Mouse (Mus musculus) left cerebral cortex, adult 9 months (tissue): Measurements from ENCODE around the gene Lbh.

Source experiments
- DNase-seq, 2 experiments: peaks; one replicate each; pipeline ENCODE4 v3.0.0; 2022; ENCODE audit warnings: low spot score in 2 of 2

Gene Lbh

GRCm38 (mm10) chr17:72911283-72911682 is 6.8 kb upstream of the Lbh start:
- DNase-seq, result no peak

GRCm38 (mm10) chr17:72911751-72912150 is 6.4 kb upstream of the Lbh start:
- DNase-seq, result no peak

DNA sequence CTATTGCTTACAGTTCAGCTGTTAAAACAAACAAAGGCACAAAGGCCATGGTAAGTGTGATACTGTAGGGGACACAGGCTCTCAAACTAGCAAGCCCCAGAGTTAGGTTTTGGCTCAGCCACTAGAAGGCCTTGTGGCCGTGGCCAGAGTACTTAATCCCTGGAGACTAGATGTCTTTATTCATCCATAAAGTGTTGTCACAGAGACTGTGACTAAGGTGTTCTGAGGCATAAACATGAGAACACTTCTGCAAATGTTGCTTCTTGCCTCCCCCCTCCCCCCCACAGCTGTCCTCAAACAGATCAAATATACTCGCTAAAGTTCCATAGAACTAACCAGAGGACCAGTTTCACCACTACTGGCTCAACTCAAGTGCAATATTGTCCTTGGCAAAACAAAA is 4.0 kb upstream of the Lbh start:
- no peak for DNase-seq

GRCm38 (mm10) chr17:72917241-72918030 is 669 bp upstream of the Lbh start:
- peak in 1 of 2 experiments; percentile 65 for DNase-seq

GRCm38 (mm10) chr17:72918571-72919541 is 751 bp downstream of the Lbh start:
- peak in 1 of 2 experiments; percentile 25 for DNase-seq

GRCm38 (mm10) chr17:72919641-72920040 is 1.5 kb downstream of the Lbh start:
- DNase-seq, result no peak

DNA sequence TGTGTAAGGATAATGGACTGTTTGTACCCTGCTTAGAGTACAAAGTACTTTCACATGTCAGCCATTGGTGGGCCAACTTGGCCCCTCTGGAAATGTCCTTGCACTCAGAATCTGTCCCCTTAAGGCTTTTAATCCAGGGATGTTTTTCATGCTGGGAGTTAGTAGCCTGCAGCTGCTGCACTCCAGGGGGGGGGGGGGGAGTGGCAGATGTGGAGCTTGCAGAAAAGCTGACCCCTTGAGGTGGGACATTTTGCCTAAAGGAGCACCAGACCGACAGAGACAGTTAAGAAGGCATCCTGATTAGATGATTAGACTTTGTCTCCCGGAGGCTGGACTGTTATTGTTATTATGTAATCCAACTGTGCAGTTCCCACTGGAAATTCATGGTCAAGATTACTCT is 2.3 kb downstream of the Lbh start:
- no peak for DNase-seq

GRCm38 (mm10) chr17:72920971-72921370 is 2.9 kb downstream of the Lbh start:
- no peak for DNase-seq

- DNase-seq, result no peak
These were observed 4.1 kb downstream of the Lbh start for GRCm38 (mm10) chr17:72922206-72922605.

GRCm38 (mm10) chr17:72923283-72923682 is 5.2 kb downstream of the Lbh start:
- no peak for DNase-seq

- peak; percentile 55 to 80 for DNase-seq
These were observed 6.2 kb downstream of the Lbh start for GRCm38 (mm10) chr17:72924295-72924694.

DNA sequence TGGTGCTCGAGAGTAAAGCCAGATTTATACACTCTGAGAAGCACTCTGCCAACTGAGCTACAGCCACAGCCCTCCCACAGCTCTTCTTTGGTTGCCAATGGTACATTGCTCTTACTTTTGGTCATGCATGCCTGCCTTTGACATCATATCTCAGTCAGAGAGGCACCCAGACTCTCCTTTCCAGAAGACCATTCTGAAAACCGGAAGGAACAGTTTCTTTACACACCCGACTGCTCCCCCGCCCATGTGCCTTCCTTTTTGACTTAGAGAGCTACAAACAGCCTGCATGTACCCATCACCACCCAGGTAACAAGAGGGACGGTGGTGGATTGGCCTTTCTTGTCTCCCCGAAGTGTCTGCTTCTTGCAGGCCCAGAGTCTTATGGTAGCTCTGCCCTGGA is 7.0 kb downstream of the Lbh start:
- no peak for DNase-seq

GRCm38 (mm10) chr17:72925804-72926617 is 7.9 kb downstream of the Lbh start:
- peak; percentile 73 to 77 for DNase-seq

DNA sequence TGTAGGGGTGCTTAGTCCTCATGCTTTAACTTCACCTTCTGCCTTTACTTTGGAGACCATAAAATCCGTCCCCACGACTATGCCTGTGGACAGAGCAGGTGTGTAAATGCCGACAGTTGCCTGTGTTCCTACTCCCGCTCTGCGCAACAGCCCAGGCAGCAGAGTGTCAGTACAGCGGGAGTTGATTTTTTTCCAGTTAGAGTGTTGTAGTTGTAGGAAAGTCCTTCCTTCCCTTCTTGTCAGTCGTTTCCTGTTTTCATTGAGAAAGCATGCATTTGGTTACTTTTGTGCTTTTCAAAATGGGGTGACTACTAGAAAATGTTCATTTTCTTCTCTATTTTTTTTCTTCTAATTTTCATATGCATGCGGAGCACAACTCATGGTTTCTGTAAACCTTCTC is 8.9 kb downstream of the Lbh start:
- DNase-seq, result no peak

GRCm38 (mm10) chr17:72933116-72933515 is 15.0 kb downstream of the Lbh start:
- no peak for DNase-seq

GRCm38 (mm10) chr17:72934146-72934545 is 16.0 kb downstream of the Lbh start:
- DNase-seq, result no peak

DNA sequence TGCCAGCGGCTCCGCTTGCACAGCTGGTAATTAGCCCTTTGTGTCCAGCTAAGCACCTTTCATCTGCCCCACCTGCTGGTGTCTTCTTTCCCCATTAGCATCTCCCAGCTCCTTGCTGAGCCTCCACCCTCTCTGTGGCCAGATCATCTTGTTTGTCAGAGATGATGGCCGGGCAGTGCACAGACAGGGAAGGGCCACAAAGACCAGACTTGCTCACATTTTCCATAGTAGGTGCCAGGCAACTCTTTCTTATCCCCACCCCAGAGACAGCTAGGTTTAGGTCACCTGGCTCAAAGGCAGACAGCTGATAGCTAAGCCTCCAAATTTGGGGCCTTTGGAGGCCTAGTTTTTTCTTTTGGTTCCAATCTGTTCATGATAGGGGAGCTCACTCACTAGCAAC is 16.5 kb downstream of the Lbh start:
- DNase-seq, result no peak

DNA sequence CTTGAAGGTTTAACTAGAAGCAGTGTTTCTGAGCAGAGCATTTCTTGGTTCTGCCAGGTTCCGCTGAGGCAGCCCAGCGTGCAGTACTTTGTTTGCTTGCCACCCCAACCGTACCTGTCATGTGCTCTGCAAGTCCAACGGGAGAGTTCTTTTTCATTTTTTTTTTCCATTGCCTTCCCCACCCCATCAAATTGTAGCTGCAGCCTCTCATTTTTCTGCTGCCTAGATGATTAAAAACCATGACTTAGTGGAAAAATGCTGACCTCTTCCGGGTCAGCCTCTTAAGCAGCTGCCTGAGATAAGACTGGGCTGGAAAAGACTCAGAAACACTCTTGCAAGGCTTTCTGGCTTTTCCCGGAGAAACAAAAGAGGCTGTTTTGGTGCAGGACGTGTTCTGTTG is 17.8 kb downstream of the Lbh start:
- DNase-seq, result no peak

DNA sequence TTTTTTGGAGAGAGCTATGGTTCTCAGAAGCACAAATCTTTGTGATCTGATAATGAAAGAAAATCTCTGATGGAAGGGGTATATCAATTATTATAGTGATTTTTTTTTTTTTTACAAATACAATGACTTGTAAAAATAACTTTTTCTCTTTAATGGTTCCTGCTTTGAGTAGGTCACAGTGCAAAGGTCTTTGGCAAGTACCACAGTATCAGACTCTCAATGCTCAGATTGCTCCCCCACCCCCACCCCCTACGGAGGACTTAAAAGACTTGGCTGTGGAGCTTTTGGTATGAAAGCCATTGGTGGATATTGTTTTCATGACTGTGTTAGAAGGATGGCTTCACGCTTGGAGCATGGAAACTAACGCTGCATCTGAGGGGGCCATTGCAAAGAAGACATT is 18.2 kb downstream of the Lbh start:
- DNase-seq, result no peak

- no peak for DNase-seq
These were observed 19.1 kb downstream of the Lbh start for GRCm38 (mm10) chr17:72937204-72937603.

- DNase-seq, result no peak
These were observed 20.1 kb downstream of the Lbh start for GRCm38 (mm10) chr17:72938026-72938795.
